Comparison of ENCODE assay signal across 10 mouse cellular contexts in genomic region chr14:25588156-25588555, GRCm38 (mm10).
A peak's percentile ranks its signal among the peaks of the same experiment; 100 is the strongest.
DNase-seq lines count a peak whose midpoint lies in the region; TF ChIP-seq lines count a peak whose summit lies in the region.
"Had no signal": no experiment of that assay in that cellular context is flagged by ENCODE, and none has a peak within 500 bp of the region (broad histone marks: within the 10 kb centered on the region; RNA-seq: fewer than 3 reads in every experiment).

No protein-coding gene starts in this region.

- WGBS in heart, embryonic 10.5 days, result 42% methylated on average over 2 of the region's 2 CpGs
- 30% methylated on average over 2 of the region's 2 CpGs for WGBS in hindbrain, embryonic 10.5 days
- 33% methylated on average over 2 of the region's 2 CpGs for whole genome bisulfite sequencing in midbrain, embryonic 10.5 days

- TF ChIP-seq POLR2A in bone marrow macrophage, adult 2 months (IDR thresholded peaks at IDR 0.05; ENCODE audit: borderline replicate concordance, low read depth, low read length), result no peak

- no peak for DNase-seq in heart, embryonic 10.5 days (ENCODE audit: low spot score)
- no peak for DNase-seq in heart, adult 9 months (ENCODE audit: low spot score in 2 of 2)
- DNase-seq in hindbrain, embryonic 10.5 days (ENCODE audit: low spot score), result no peak
- DNase-seq in midbrain, embryonic 10.5 days (ENCODE audit: low spot score), result no peak
- DNase-seq in right cerebral cortex, postnatal 10 days (ENCODE audit: low spot score in 2 of 2), result no peak
- DNase-seq in right cerebral cortex, postnatal 36 days (ENCODE audit: low spot score in 2 of 2), result no peak
- no peak for DNase-seq in layer of hippocampus, postnatal 14 days (ENCODE audit: low spot score in 2 of 2)
- DNase-seq: B cell, adult 2 months; right cerebral cortex, postnatal 14 days had no signal

- H3K4me1 ChIP-seq in heart, embryonic 10.5 days, result peaks cover 87% of the 10 kb centered on the region
- H3K4me1 ChIP-seq in bone marrow macrophage, adult 2 months (ENCODE audit: control insufficient read depth, insufficient read depth, low read length), result peaks cover 38% of the 10 kb centered on the region
- peaks cover 95% of the 10 kb centered on the region for H3K4me1 ChIP-seq in hindbrain, embryonic 10.5 days (replicated peaks)
- peaks cover 98% of the 10 kb centered on the region for H3K4me1 ChIP-seq in midbrain, embryonic 10.5 days

- no peaks in the 10 kb centered on the region for H3K27me3 ChIP-seq in heart, embryonic 10.5 days (ENCODE audit: insufficient read depth, poor library complexity, severe bottlenecking)
- no peaks in the 10 kb centered on the region for H3K27me3 ChIP-seq in hindbrain, embryonic 10.5 days (ENCODE audit: insufficient read depth, poor library complexity, severe bottlenecking)
- H3K27me3 ChIP-seq in midbrain, embryonic 10.5 days (ENCODE audit: low read depth, poor library complexity, severe bottlenecking), result no peaks in the 10 kb centered on the region

- peak overlapping the region; percentile 91 for H3K27ac ChIP-seq in heart, embryonic 10.5 days
- H3K27ac ChIP-seq in bone marrow macrophage, adult 2 months (ENCODE audit: insufficient read depth, low read depth, low read length), result peak overlapping the region; percentile 27
- H3K27ac ChIP-seq in hindbrain, embryonic 10.5 days, result peak overlapping the region; percentile 96
- H3K27ac ChIP-seq in midbrain, embryonic 10.5 days (replicated peaks), result peak overlapping the region; percentile 98

- TF ChIP-seq CTCF in bone marrow macrophage, adult 2 months (IDR thresholded peaks at IDR 0.05; ENCODE audit: low read depth, low read length), result 0 out of 2 replicates have a peak, but pooled peaks have one; percentile 31

- no peaks in the 10 kb centered on the region for H3K9me3 ChIP-seq in heart, embryonic 10.5 days
- H3K9me3 ChIP-seq in hindbrain, embryonic 10.5 days, result no peaks in the 10 kb centered on the region
- H3K9me3 ChIP-seq in midbrain, embryonic 10.5 days (replicated peaks), result no peaks in the 10 kb centered on the region

- H3K4me3 ChIP-seq in heart, embryonic 10.5 days, result peak overlapping the region; percentile 33
- H3K4me3 ChIP-seq in bone marrow macrophage, adult 2 months (ENCODE audit: insufficient read depth, low read length), result no peak overlapping the region
- peak overlapping the region; percentile 31; the same call in 1 of the 2 replicates for H3K4me3 ChIP-seq in hindbrain, embryonic 10.5 days
- H3K4me3 ChIP-seq in midbrain, embryonic 10.5 days, result peak overlapping the region; percentile 38; the same call in 1 of the 2 replicates

- H3K36me3 ChIP-seq in heart, embryonic 10.5 days, result peaks cover 43% of the 10 kb centered on the region
- H3K36me3 ChIP-seq in hindbrain, embryonic 10.5 days, result peaks cover 61% of the 10 kb centered on the region
- peaks cover 47% of the 10 kb centered on the region for H3K36me3 ChIP-seq in midbrain, embryonic 10.5 days

Comparison
In these comparisons a context has a peak if more than half of its experiments do, and no peak if none do; other contexts are left out.
1. H3K27ac ChIP-seq: peak in every context shown above with its lines; median percentile 98 in midbrain, embryonic 10.5 days; 96 in hindbrain, embryonic 10.5 days; 91 in heart, embryonic 10.5 days; 27 in bone marrow macrophage, adult 2 months.